Mouse (Mus musculus) lung, embryonic 16.5 days (tissue): ENCODE measurements at regions not wholly inside any gene's neighbourhood (a gene's known extent, or its start where the extent isn't known, plus 50 kb on each side); places are given as distances from the start of the nearest gene placed in this dataset.

Experiments used
- ATAC-seq: fragments of 200-750 bp; cut with Nextera tagmentation; 2 replicates; pipeline ENCODE4 v1.8.0; 2017; ENCODE audit warnings: low read depth, mild to moderate bottlenecking, moderate library complexity
- H3K27ac ChIP-seq: fragments of 300-500 bp; sonication (generic); 2 replicates; pipeline ENCODE4 v1.5.1; 2014; ENCODE audit warnings: mild to moderate bottlenecking, control low read depth, low read length
- H3K27me3 ChIP-seq: fragments of 300-500 bp; sonication (generic); 2 replicates; pipeline ENCODE4 v1.6.1; 2014; ENCODE audit warnings: low read depth, low read length, mixed read lengths; ENCODE audit not compliant: control insufficient read depth, insufficient read depth
- H3K36me3 ChIP-seq: fragments of 300-500 bp; sonication (generic); 2 replicates; pipeline ENCODE4 v1.6.1; 2014; ENCODE audit warnings: low read length; ENCODE audit not compliant: control insufficient read depth, insufficient read depth
- H3K4me1 ChIP-seq: fragments of 300-500 bp; sonication (generic); replicated peaks from 2 replicates; pipeline ENCODE4 v1.6.1; 2014; ENCODE audit warnings: low read length, mixed read lengths; ENCODE audit not compliant: control insufficient read depth, insufficient read depth
- H3K4me2 ChIP-seq: fragments of 300-500 bp; sonication (generic); 2 replicates; pipeline ENCODE4 v1.6.1; 2014; ENCODE audit warnings: low read depth, low read length, control low read depth
- H3K4me3 ChIP-seq: fragments of 300-500 bp; sonication (generic); 2 replicates; pipeline ENCODE4 v1.5.1; 2014; ENCODE audit warnings: mild to moderate bottlenecking, low read length, control low read depth
- H3K9ac ChIP-seq: fragments of 300-500 bp; sonication (generic); 2 replicates; pipeline ENCODE4 v1.6.1; 2014; ENCODE audit warnings: low read length, control low read depth
- H3K9me3 ChIP-seq: fragments of 300-500 bp; sonication (generic); 2 replicates; pipeline ENCODE4 v1.6.1; 2016; ENCODE audit warnings: low read length; ENCODE audit not compliant: control insufficient read depth
- WGBS: fragments of 180-500 bp; shearing (Covaris S2); extraction: QIAGEN DNeasy Blood & Tissue Kit; methylation state at CpG from one replicate; pipeline ENCODE4 v1.1.7; 2014; 5-methylcytosine and 5-hydroxymethylcytosine counted together

DNA sequence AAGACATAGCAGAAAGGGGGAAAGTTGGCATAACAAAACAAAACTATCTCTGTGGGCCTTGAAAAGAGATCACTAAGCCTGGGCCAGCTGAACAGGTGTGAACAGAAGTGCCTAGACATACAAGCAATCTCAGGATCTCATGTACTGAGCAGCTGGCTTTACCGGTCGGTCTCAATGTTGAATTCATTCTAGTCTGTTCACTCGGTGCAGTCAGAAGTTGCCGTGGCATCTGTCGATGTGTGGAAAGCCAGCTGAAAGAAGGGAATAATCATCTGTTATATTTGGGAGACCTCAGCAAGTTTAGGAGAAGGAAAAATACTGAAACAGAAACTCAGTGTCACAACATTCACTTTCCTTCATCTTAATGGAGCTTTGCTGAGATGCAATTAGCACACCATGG lies 806.6 kb upstream of the Msl3l2 start:
- H3K27me3 ChIP-seq: no peaks in the 10 kb centered on the region
- 91% methylated on average over 5 of the region's 5 CpGs for WGBS
- no peak overlapping the region for H3K9ac ChIP-seq
- H3K4me1 ChIP-seq: no peaks in the 10 kb centered on the region
- H3K27ac ChIP-seq: no peak overlapping the region
- no peak for ATAC-seq
- H3K4me2 ChIP-seq: no peak overlapping the region
- H3K36me3 ChIP-seq: no peaks in the 10 kb centered on the region
- H3K4me3 ChIP-seq: no peak overlapping the region
- H3K9me3 ChIP-seq: no peaks in the 10 kb centered on the region

- H3K4me2 ChIP-seq: no peak overlapping the region
- no peaks in the 10 kb centered on the region for H3K36me3 ChIP-seq
- H3K9me3 ChIP-seq: no peaks in the 10 kb centered on the region
- H3K27me3 ChIP-seq: no peaks in the 10 kb centered on the region
- H3K27ac ChIP-seq: no peak overlapping the region
- ATAC-seq: no peak
- no peaks in the 10 kb centered on the region for H3K4me1 ChIP-seq
- 88% methylated on average over 2 of the region's 2 CpGs for WGBS
- no peak overlapping the region for H3K9ac ChIP-seq
- no peak overlapping the region for H3K4me3 ChIP-seq
These were observed 772.9 kb upstream of the Msl3l2 start for GRCm38 (mm10) chr10:55333836-55334235.

DNA sequence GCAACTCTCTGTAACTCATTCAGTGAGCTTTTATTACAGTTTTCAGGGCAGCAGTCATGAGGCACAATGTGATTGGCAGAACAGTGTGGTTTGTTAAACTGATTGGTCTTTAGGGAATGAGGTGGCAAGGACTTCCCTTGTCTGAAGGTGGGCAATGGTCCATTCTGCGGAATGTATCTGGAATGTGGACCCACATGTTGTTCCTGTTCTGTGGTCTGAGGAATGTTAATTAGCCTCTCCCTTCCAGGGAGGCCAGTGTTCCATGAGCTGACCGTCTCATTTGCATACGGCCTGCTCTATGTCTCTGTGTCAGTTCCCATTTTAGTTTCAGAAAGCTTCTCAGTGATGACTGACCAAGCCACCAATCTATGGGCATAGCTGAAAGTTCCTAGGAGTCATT lies 770.7 kb upstream of the Msl3l2 start:
- ATAC-seq: no peak
- no peak overlapping the region for H3K4me3 ChIP-seq
- H3K4me1 ChIP-seq: no peaks in the 10 kb centered on the region
- WGBS: 84% methylated on average over 3 of the region's 3 CpGs
- H3K9ac ChIP-seq: no peak overlapping the region
- H3K36me3 ChIP-seq: no peaks in the 10 kb centered on the region
- H3K27ac ChIP-seq: no peak overlapping the region
- no peaks in the 10 kb centered on the region for H3K9me3 ChIP-seq
- H3K27me3 ChIP-seq: no peaks in the 10 kb centered on the region
- no peak overlapping the region for H3K4me2 ChIP-seq

DNA sequence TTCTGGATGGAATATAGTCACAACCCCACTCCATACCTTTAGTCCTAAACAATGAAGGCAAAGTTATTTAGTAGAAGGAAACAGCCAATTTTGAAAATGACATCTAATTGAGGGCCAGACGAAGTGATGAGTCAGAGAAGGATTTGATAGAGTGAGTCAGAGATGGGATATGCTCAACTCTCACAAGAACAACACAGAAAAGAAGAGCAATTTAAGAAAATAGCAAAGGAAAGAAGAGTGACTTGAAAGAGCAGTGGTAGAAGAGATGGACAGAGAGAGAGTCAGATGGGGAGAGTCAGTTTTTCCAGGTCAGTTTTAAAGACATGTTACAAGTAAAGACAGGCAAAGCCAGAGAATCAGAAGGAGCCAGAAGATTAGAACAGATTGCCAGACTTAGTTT lies 758.6 kb upstream of the Msl3l2 start:
- Histone ChIP-seq H3K27ac (no peak overlapping the region), H3K27me3 (no peaks in the 10 kb centered on the region), H3K4me3 (no peak overlapping the region), H3K4me1 (no peaks in the 10 kb centered on the region), H3K9ac (no peak overlapping the region), H3K36me3 (no peaks in the 10 kb centered on the region), H3K4me2 (no peak overlapping the region), H3K9me3 (no peaks in the 10 kb centered on the region)
- WGBS: 83% methylated on average over 1 of the region's 1 CpGs
- ATAC-seq: no peak
